Mouse (Mus musculus) embryo, embryonic 9.5 days (tissue): Measurements from ENCODE around the gene Ttc13.
A peak's percentile ranks its signal among the peaks of the same experiment; 100 is the strongest.

Source experiments
- DNase-seq: peaks from one replicate; pipeline ENCODE4 v3.0.0-alpha.2; 2017; ENCODE audit errors: extremely low spot score

Ttc13 gene

GRCm38 (mm10) chr8:124657961-124658360, 63.8 kb downstream of the Ttc13 start:
- DNase-seq, result no peak

DNA sequence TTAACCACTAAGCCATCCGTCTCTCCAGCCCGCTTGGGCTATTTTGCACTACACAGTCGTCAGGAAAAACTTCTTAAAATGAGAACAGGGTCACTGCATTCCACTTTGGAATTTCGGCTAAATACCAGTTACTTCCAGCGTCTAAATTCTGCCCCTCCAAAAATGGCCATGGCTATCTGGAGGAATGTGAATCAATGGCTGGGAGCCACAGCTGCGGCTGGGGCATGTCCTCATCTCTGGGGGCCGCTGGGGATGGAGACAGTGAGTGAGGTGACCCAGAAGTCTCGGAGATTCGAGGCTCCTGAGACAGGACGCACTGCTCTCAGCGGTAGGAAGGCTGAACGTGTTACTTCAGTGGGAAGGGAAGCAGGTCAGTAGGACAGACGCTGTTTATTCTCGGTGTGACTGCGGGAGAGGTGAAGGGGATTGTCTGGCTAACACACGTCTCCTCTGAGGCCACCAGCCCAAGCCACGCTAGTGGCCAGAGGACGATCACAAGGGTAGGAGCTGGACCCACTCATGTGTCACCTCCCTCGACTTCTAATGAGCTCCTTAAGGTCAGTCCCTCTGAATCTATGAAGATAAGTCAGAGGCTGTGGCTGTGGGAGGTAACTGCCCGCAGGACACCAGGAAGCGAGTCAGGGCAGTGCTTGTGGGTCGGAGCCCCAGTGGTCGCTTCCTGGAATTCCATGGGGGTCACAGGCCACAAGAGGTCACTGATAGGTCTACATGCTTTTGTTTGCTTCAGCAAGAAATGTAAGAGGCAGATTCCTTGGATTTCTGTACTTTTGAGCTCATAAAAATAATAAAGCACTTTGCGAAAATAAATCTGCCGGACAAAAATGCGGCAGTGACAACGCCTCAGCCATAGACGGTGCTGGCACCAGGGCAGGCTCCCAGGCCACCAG, 68.0 kb downstream of the Ttc13 start:
- peak; percentile 54 for DNase-seq

- peak; percentile 8 for DNase-seq
Measured at GRCm38 (mm10) chr8:124652546-124652945, 69.2 kb downstream of the Ttc13 start.

DNA sequence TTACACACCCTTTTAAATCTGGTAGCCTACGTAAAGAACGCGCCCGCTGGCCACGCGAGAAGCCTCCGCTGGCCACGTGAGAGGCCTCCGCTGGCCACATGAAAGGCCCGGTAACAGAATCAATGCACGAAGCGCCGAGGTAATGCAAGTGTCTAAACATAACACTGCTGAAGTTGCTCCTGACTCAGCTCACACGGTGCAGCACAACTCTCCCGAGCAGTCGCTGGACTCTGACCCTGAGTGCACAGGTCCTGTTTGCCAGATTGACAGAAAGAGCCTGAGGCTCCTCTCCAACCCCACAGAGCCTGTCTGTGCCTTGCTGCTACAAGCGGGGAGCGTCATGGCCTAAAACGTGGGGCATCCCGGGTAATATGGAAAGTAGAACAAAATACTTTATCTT, 70.0 kb downstream of the Ttc13 start:
- DNase-seq, result no peak

DNA sequence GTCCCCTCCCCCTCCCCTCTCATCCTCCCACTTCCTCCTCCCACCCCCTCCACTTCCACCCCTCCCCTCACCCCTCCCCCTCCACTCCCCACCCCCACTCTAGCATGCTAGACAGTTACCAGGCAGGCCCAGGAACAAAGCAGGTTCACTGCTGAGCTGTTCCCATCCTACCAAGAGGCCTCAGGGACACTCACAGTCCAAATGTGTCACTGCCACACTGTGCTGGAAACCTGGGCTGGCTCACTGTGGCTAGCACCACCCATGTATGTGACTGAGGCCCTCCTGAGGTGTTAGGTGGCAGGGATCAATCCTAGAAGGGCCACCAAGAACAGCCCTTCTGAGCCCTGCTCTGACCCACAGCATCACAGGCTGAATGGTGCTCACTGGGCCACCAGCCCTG, 73.5 kb downstream of the Ttc13 start:
- no peak for DNase-seq

GRCm38 (mm10) chr8:124643540-124644339, 78.0 kb downstream of the Ttc13 start:
- no peak for DNase-seq

GRCm38 (mm10) chr8:124641599-124641998, 80.2 kb downstream of the Ttc13 start:
- no peak for DNase-seq

DNA sequence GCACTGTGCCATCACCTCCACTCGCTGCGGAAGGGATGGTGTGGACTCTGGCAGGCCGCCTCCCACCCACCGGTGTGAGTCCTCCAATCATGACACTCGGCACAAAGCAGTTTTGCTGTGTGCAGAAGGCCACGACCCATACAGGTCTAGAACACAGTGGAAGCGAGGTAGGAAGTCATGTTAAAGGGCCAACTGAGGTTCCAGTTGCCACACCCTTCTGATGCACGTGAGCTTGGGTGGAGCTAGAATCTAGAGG, 86.6 kb downstream of the Ttc13 start:
- no peak for DNase-seq

DNA sequence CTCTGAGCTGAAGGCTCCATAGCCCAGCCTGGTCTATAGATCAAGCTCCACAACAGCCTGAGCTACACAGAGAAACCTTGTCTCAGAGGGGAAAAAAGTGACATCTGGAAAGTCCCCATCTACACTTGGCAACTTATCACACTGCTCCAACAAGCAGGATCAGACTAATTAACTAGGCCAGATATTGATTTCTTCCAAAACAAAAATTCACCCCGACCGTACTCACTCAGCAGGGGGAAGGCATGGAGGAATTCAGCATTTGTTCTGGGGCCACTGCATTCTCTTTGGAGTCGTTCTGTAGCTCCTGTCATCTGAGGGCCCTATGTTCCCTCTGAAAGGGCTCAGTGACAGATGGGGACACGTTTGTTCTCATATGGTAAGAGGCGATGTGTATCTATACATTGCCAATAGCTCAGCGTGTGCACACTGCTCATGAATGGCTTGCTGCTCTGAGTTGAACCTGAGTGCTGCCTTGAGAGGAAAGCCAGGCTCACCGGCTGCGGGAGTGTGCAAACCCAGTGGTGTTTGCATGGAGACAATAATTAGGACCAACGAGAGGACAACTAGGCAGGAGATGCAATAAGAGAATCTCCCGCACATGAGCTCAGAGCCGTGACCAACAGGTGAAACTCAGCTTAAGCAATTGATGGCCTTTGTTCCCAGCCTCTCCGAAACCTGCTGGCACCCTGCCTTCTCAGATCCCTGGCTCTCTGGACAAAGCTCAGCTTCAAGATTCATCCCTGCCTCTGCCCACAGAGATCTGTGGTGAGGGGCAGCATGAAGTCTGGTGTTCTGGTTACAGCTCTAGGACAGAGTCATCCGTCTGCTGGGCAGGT, 87.2 kb downstream of the Ttc13 start:
- no peak for DNase-seq

- DNase-seq, result no peak
Measured at GRCm38 (mm10) chr8:124633001-124633703, 88.6 kb downstream of the Ttc13 start.

DNA sequence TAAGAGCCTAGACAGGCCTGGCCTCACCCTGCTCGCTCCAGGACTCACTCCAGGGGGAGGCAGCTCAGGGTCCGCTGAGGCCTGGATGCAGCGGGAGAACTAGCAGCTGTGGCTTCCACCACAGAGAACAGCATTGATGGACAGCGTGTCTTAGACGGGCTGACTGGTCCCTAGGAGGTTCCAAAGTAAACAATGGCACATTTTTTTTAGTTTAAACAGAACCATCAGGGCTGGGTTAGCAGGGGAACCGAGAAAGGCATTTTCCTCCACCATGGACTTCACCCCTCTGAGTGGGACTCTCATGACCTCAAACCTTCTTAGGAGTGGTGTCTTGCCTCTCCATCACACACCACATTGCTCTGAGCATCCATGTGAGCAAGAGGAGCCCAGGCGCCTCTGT, 89.8 kb downstream of the Ttc13 start:
- no peak for DNase-seq

DNA sequence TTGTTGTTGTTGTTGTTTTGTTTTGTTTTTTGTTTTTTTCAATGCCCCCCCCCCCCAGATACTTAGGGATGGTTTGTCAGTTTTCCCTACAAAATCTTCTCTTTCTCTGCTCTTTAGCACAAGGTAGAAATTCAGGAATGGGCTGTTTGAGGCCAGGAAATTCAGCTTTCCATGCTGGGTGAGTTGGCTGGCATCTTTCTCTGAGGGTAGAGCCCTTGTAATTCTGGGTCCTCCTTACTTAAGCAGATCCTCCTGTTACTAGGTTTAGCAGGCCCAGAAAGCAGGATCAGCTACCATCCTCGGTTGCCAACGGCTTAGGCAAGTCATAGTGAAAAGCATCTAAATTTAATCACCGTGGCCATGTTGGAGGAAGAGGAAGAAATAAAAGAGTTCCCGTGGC, 90.9 kb downstream of the Ttc13 start:
- DNase-seq, result no peak

DNA sequence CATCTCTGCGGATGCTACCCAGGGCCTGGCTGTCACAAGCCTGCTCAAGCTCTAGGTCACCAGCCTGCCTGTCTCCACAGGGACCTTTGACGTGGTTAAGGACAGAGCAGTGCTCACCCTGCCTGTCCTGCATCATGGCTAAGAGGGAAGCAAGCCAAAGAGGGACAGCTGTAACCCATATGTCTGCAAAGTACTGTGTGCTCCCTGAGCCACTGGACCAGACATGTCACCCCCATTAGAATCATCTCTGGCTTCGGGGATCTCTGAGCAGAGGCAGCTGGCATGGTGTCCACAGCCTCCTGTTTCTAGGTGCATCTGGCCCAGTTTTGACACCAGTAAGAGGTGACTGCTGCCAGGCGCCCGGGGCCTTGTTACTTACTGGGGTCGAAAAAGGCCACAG, 91.3 kb downstream of the Ttc13 start:
- no peak for DNase-seq

GRCm38 (mm10) chr8:124626251-124626650, 95.5 kb downstream of the Ttc13 start:
- no peak for DNase-seq
